Mouse (Mus musculus) limb, embryonic 13.5 days (tissue): Measurements from ENCODE around the gene Olfr186. TPM values are rescaled to one million over a fixed set of nuclear protein-coding genes. Genes with fewer than 3 reads are reported as not detected.

ENCODE experiments used
- polyA plus RNA-seq: library from polyadenylated mRNA; unstranded; fragments of >200 nt; fragmentation: Nextera tagmentation; extraction: Ambion mirVana; gene quantifications from 2 replicates; pipeline ENCODE4 v1.2.1, GENCODE M21; 2015

The Olfr186 gene
- polyA plus RNA-seq, 1 experiment from 2014 or later, result not detected

Other genes with a start within 250 kb of the Olfr186 start
- gene Olfr173, start 230.0 kb downstream of the Olfr186 start, polyA plus RNA-seq, result not detected in 2 replicates
- gene Olfr175-ps1, start 203.5 kb downstream of the Olfr186 start, polyA plus RNA-seq, result not detected in 2 replicates
- not detected in 2 replicates for gene Olfr177, start 155.5 kb downstream of the Olfr186 start, polyA plus RNA-seq
- not detected in 2 replicates for gene Olfr178, start 138.2 kb downstream of the Olfr186 start, polyA plus RNA-seq
- not detected in 2 replicates for gene Olfr181, start 101.5 kb downstream of the Olfr186 start, polyA plus RNA-seq
- not detected in 2 replicates for gene Olfr180, start 100.9 kb downstream of the Olfr186 start, polyA plus RNA-seq
- not detected in 2 replicates for gene Olfr183, start 34.9 kb downstream of the Olfr186 start, polyA plus RNA-seq
- not detected in 2 replicates for gene Olfr187, start 9.5 kb upstream of the Olfr186 start, polyA plus RNA-seq
- not detected in 2 replicates for gene Olfr190, start 47.7 kb upstream of the Olfr186 start, polyA plus RNA-seq
- gene Olfr191, start 59.5 kb upstream of the Olfr186 start, polyA plus RNA-seq, result not detected in 2 replicates
- not detected in 2 replicates for gene Olfr193, start 81.6 kb upstream of the Olfr186 start, polyA plus RNA-seq
- not detected in 2 replicates for gene Olfr194, start 90.8 kb upstream of the Olfr186 start, polyA plus RNA-seq
- not detected in 2 replicates for gene Olfr195, start 116.8 kb upstream of the Olfr186 start, polyA plus RNA-seq
- gene Olfr196, start 140.2 kb upstream of the Olfr186 start, polyA plus RNA-seq, result not detected in 2 replicates
- not detected in 2 replicates for gene Olfr198, start 173.2 kb upstream of the Olfr186 start, polyA plus RNA-seq
- gene Olfr199, start 189.5 kb upstream of the Olfr186 start, polyA plus RNA-seq, result not detected in 2 replicates
- not detected in 2 replicates for gene Olfr201, start 242.3 kb upstream of the Olfr186 start, polyA plus RNA-seq